Mouse (Mus musculus) MEL (cell line): Measurements from ENCODE around the gene Ube2z. TPM values are rescaled to one million over a fixed set of nuclear protein-coding genes. Genes with fewer than 3 reads are reported as not detected.

Experiments
- DNase-seq: peaks from one replicate; pipeline ENCODE4 v3.0.0; 2011; ENCODE audit warnings: low read depth, low spot score
- H3K27ac ChIP-seq: 2 replicates; pipeline ENCODE4 v1.5.1; 2012; ENCODE audit warnings: low read depth, mild to moderate bottlenecking, control low read depth, low read length, moderate library complexity; ENCODE audit not compliant: control insufficient read depth
- H3K27me3 ChIP-seq, 2 experiments: fragments of 150-350 bp in 1 of 2; sonication (generic) in 1 of 2; 2 replicates each; pipeline ENCODE4 v1.6.1; 2012; ENCODE audit warnings: low read length in 2 of 2, mild to moderate bottlenecking in 2 of 2, improper control_type of control experiment in 1 of 2, moderate library complexity in 1 of 2; ENCODE audit not compliant: insufficient read depth in 2 of 2, control insufficient read depth in 1 of 2
- H3K36me3 ChIP-seq, 2 experiments: 2 replicates each; pipeline ENCODE4 v1.6.1; 2012 to 2014; ENCODE audit warnings: low read length in 2 of 2, improper control_type of control experiment in 1 of 2, inconsistent platforms in 1 of 2, mild to moderate bottlenecking in 1 of 2; ENCODE audit not compliant: insufficient read depth in 2 of 2, control insufficient read depth in 1 of 2
- H3K4me1 ChIP-seq, 2 experiments: fragments of 150-350 bp in 1 of 2; sonication (generic) in 1 of 2; 2 replicates each; pipeline ENCODE4 v1.6.1; 2012; ENCODE audit warnings: low read length in 2 of 2, improper control_type of control experiment in 1 of 2, mild to moderate bottlenecking in 1 of 2; ENCODE audit not compliant: insufficient read depth in 2 of 2, control insufficient read depth in 1 of 2
- H3K4me3 ChIP-seq, 2 experiments: fragments of 150-350 bp in 1 of 2; sonication (generic) in 1 of 2; 2 replicates each; pipeline ENCODE4 v1.5.1; 2012; ENCODE audit warnings: low read depth in 2 of 2, low read length in 2 of 2, mild to moderate bottlenecking in 2 of 2, moderate library complexity in 2 of 2, control low read depth in 1 of 2, improper control_type of control experiment in 1 of 2; ENCODE audit not compliant: control insufficient read depth in 1 of 2, insufficient read depth in 1 of 2
- H3K79me2 ChIP-seq: 2 replicates; pipeline ENCODE4 v1.6.1; 2012; ENCODE audit warnings: mild to moderate bottlenecking, low read length, moderate library complexity; ENCODE audit not compliant: control insufficient read depth, poor library complexity, insufficient read depth
- H3K9ac ChIP-seq: 2 replicates; pipeline ENCODE4 v1.6.1; 2012; ENCODE audit warnings: low read depth, mild to moderate bottlenecking, control low read depth, low read length, moderate library complexity; ENCODE audit not compliant: control insufficient read depth, poor library complexity, severe bottlenecking
- H3K9me3 ChIP-seq: fragments of 150-350 bp; sonication (generic); replicated peaks from 2 replicates; pipeline ENCODE4 v1.6.1; 2012; ENCODE audit warnings: mild to moderate bottlenecking, low read length, improper control_type of control experiment, moderate library complexity; ENCODE audit not compliant: insufficient read depth
- BHLHE40 ChIP-seq: IDR thresholded peaks from 2 replicates; pipeline ENCODE4 v1.6.1; 2012; ENCODE audit warnings: low read depth, mild to moderate bottlenecking, inconsistent platforms, low read length, improper control_type of control experiment, borderline replicate concordance
- CHD1 ChIP-seq: IDR thresholded peaks from 2 replicates; pipeline ENCODE4 v1.6.1; 2012; ENCODE audit warnings: low read depth, mild to moderate bottlenecking, inconsistent platforms, low read length, improper control_type of control experiment
- CHD2 ChIP-seq: IDR thresholded peaks from 2 replicates; pipeline ENCODE4 v1.6.1; 2011; ENCODE audit warnings: low read length, improper control_type of control experiment
- CTCF ChIP-seq, 3 experiments: IDR thresholded peaks in 2 of 3; conservative IDR thresholded peaks in 1 of 3; 2 replicates each; pipeline ENCODE4 v1.5.1; 2011 to 2012; ENCODE audit warnings: low read length in 3 of 3, low read depth in 2 of 3, mild to moderate bottlenecking in 2 of 3, improper control_type of control experiment in 1 of 3, inconsistent platforms in 1 of 3, mixed read lengths in 1 of 3, moderate library complexity in 1 of 3; ENCODE audit not compliant: control insufficient read depth in 1 of 3, insufficient read depth in 1 of 3, poor library complexity in 1 of 3, severe bottlenecking in 1 of 3
- E2F4 ChIP-seq: IDR thresholded peaks from 2 replicates; pipeline ENCODE4 v1.6.1; 2011; ENCODE audit warnings: low read depth, low read length, improper control_type of control experiment, borderline replicate concordance
- ELF1 ChIP-seq: IDR thresholded peaks from 2 replicates; pipeline ENCODE4 v1.6.1; 2014; ENCODE audit warnings: low read depth, mild to moderate bottlenecking, inconsistent platforms, low read length, improper control_type of control experiment, moderate library complexity
- EP300 ChIP-seq, 2 experiments: IDR thresholded peaks; 2 replicates each; pipeline ENCODE4 v1.6.1; 2011; ENCODE audit warnings: improper control_type of control experiment in 2 of 2, low read length in 2 of 2, low read depth in 1 of 2, mild to moderate bottlenecking in 1 of 2
- ETS1 ChIP-seq: IDR thresholded peaks from 2 replicates; pipeline ENCODE4 v1.6.1; 2012; ENCODE audit warnings: low read depth, mild to moderate bottlenecking, inconsistent platforms, low read length, improper control_type of control experiment, moderate library complexity
- GABPA ChIP-seq: IDR thresholded peaks from 2 replicates; pipeline ENCODE4 v1.6.1; 2012; ENCODE audit warnings: low read depth, mild to moderate bottlenecking, inconsistent platforms, low read length, improper control_type of control experiment, moderate library complexity
- GATA1 ChIP-seq: IDR thresholded peaks from 2 replicates; pipeline ENCODE4 v1.6.1; 2011; ENCODE audit warnings: low read depth, low read length, improper control_type of control experiment
- HCFC1 ChIP-seq: IDR thresholded peaks from 2 replicates; pipeline ENCODE4 v1.6.1; 2012; ENCODE audit warnings: low read depth, mild to moderate bottlenecking, inconsistent platforms, low read length, improper control_type of control experiment, moderate library complexity
- JUND ChIP-seq: IDR thresholded peaks from 2 replicates; pipeline ENCODE4 v1.6.1; 2011; ENCODE audit warnings: low read depth, mild to moderate bottlenecking, improper control_type of control experiment, low read length
- KAT2A ChIP-seq: conservative IDR thresholded peaks from 2 replicates; pipeline ENCODE4 v1.6.1; 2012; ENCODE audit warnings: low read depth, low read length, improper control_type of control experiment, inconsistent platforms
- MAX ChIP-seq: IDR thresholded peaks from 2 replicates; pipeline ENCODE4 v1.6.1; 2011; ENCODE audit warnings: low read length, improper control_type of control experiment
- MAZ ChIP-seq: IDR thresholded peaks from 2 replicates; pipeline ENCODE4 v1.6.1; 2012; ENCODE audit warnings: low read depth, mild to moderate bottlenecking, inconsistent platforms, low read length, improper control_type of control experiment
- MEF2A ChIP-seq: IDR thresholded peaks from 2 replicates; pipeline ENCODE4 v1.6.1; 2014; ENCODE audit warnings: low read depth, mild to moderate bottlenecking, inconsistent platforms, low read length, improper control_type of control experiment; ENCODE audit not compliant: poor library complexity, insufficient replicate concordance, severe bottlenecking; ENCODE audit errors: extremely low read depth
- MXI1 ChIP-seq: IDR thresholded peaks from 2 replicates; pipeline ENCODE4 v1.6.1; 2011; ENCODE audit warnings: mild to moderate bottlenecking, low read depth, low read length, improper control_type of control experiment
- MYB ChIP-seq: IDR thresholded peaks from 2 replicates; pipeline ENCODE4 v1.6.1; 2011; ENCODE audit warnings: mild to moderate bottlenecking, low read depth, low read length, improper control_type of control experiment
- MYC ChIP-seq: IDR thresholded peaks from 2 replicates; pipeline ENCODE4 v1.6.1; 2011; ENCODE audit warnings: low read depth, mild to moderate bottlenecking, low read length, improper control_type of control experiment, moderate library complexity
- NELFE ChIP-seq: IDR thresholded peaks from 2 replicates; pipeline ENCODE4 v1.6.1; 2011; ENCODE audit warnings: low read depth, low read length, improper control_type of control experiment
- NRF1 ChIP-seq: IDR thresholded peaks from 2 replicates; pipeline ENCODE4 v1.6.1; 2014; ENCODE audit warnings: low read depth, mild to moderate bottlenecking, inconsistent platforms, low read length, improper control_type of control experiment, moderate library complexity; ENCODE audit not compliant: poor library complexity, insufficient read depth, severe bottlenecking
- POLR2AphosphoS5 ChIP-seq: IDR thresholded peaks from 2 replicates; pipeline ENCODE4 v1.6.1; 2012; ENCODE audit warnings: low read depth, borderline replicate concordance, mild to moderate bottlenecking, inconsistent platforms, low read length, moderate library complexity, mixed read lengths
- RAD21 ChIP-seq: IDR thresholded peaks from 2 replicates; pipeline ENCODE4 v1.6.1; 2011; ENCODE audit warnings: mild to moderate bottlenecking, low read depth, low read length, improper control_type of control experiment
- RCOR1 ChIP-seq: IDR thresholded peaks from 2 replicates; pipeline ENCODE4 v1.6.1; 2012; ENCODE audit warnings: low read depth, mild to moderate bottlenecking, inconsistent platforms, low read length, improper control_type of control experiment
- SIN3A ChIP-seq: IDR thresholded peaks from 2 replicates; pipeline ENCODE4 v1.6.1; 2012; ENCODE audit warnings: low read length, improper control_type of control experiment, inconsistent platforms
- SMC3 ChIP-seq: IDR thresholded peaks from 2 replicates; pipeline ENCODE4 v1.6.1; 2011; ENCODE audit warnings: low read depth, low read length, improper control_type of control experiment
- TBP ChIP-seq: IDR thresholded peaks from 2 replicates; pipeline ENCODE4 v1.8.0; 2011; ENCODE audit warnings: low read depth, low read length, improper control_type of control experiment
- TCF12 ChIP-seq: IDR thresholded peaks from 2 replicates; pipeline ENCODE4 v1.6.1; 2014; ENCODE audit warnings: low read depth, mild to moderate bottlenecking, inconsistent platforms, low read length, improper control_type of control experiment, moderate library complexity
- UBTF ChIP-seq: IDR thresholded peaks from 2 replicates; pipeline ENCODE4 v1.6.1; 2012; ENCODE audit warnings: low read depth, mild to moderate bottlenecking, inconsistent platforms, low read length, improper control_type of control experiment, moderate library complexity, borderline replicate concordance; ENCODE audit not compliant: insufficient read depth
- USF1 ChIP-seq: IDR thresholded peaks from 2 replicates; pipeline ENCODE4 v1.6.1; 2014; ENCODE audit warnings: low read depth, mild to moderate bottlenecking, inconsistent platforms, low read length, improper control_type of control experiment, moderate library complexity
- USF2 ChIP-seq, 2 experiments: IDR thresholded peaks; 2 replicates each; pipeline ENCODE4 v1.6.1; 2011 to 2012; ENCODE audit warnings: improper control_type of control experiment in 2 of 2, low read length in 2 of 2, borderline replicate concordance in 1 of 2, inconsistent platforms in 1 of 2, low read depth in 1 of 2, mild to moderate bottlenecking in 1 of 2; ENCODE audit not compliant: insufficient read depth in 1 of 2
- ZC3H11A ChIP-seq: IDR thresholded peaks from 2 replicates; pipeline ENCODE4 v1.6.1; 2012; ENCODE audit warnings: low read depth, mild to moderate bottlenecking, inconsistent platforms, low read length, improper control_type of control experiment
- ZKSCAN1 ChIP-seq: IDR thresholded peaks from 2 replicates; pipeline ENCODE4 v1.6.1; 2012; ENCODE audit warnings: low read depth, mild to moderate bottlenecking, inconsistent platforms, low read length, improper control_type of control experiment, moderate library complexity
- ZMIZ1 ChIP-seq: IDR thresholded peaks from 2 replicates; pipeline ENCODE4 v1.6.1; 2012; ENCODE audit warnings: low read depth, mild to moderate bottlenecking, inconsistent platforms, low read length, improper control_type of control experiment, moderate library complexity
- ZNF384 ChIP-seq: IDR thresholded peaks from 2 replicates; pipeline ENCODE4 v1.6.1; 2012; ENCODE audit warnings: low read depth, mild to moderate bottlenecking, inconsistent platforms, low read length, improper control_type of control experiment
- polyA plus RNA-seq, 2 experiments: library from polyadenylated mRNA; stranded (reverse) in 1 of 2; unstranded in 1 of 2; fragments of >175 nt in 1 of 2; fragments of >200 nt in 1 of 2; gene quantifications; 2 replicates each; pipeline versions ENCODE4 v1.2.1 to v1.2.4; 2012; ENCODE audit warnings: low replicate concordance in 2 of 2, low read depth in 1 of 2; ENCODE audit not compliant: insufficient read length in 2 of 2, insufficient read depth in 1 of 2, missing spikeins in 1 of 2
- total RNA-seq: library from RNA; depleted of rRNA; stranded (reverse); fragments of 300-350 nt; gene quantifications from 2 replicates; pipeline ENCODE4 v1.2.3, GENCODE M21; 2012

Gene Ube2z
- total and polyA plus RNA-seq, 3 experiments, result 56.8 to 58.5 TPM; not detected in 1

DNA sequence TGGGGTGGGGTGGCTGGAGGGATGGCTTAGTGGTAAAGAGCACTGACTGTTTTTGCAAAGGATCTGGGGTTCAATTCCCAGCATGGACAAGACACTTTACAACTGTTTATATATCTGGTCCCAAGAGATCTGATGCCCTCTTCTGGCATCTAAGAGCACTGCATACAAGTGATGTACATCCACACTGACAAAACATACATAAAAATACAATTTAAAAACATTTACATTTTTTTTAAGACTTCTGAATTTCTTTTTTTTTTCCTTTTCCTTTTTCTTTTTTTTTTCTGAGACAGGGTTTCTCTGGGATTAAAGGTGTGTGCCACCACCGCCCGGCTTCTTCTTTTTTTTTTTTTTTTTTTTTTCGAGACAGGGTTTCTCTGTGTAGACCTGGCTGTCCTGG lies 31.9 kb downstream of the Ube2z start:
- Histone ChIP-seq H3K79me2 (peaks cover 16% of the 10 kb centered on the region), H3K36me3 (peaks cover 2 to 37% of the 10 kb centered on the region in 2 experiments; a peak in 3 of 4 replicates), H3K9ac (no peak overlapping the region), H3K4me3 (no peak overlapping the region), H3K27me3 (no peaks in the 10 kb centered on the region), H3K9me3 (no peaks in the 10 kb centered on the region), H3K27ac (no peak overlapping the region), H3K4me1 (peaks cover 17 to 39% of the 10 kb centered on the region in 2 experiments)
- TF ChIP-seq HCFC1, result 0 out of 2 replicates have a peak, but pooled peaks have one; percentile 37
- peak; percentile 52 for TF ChIP-seq ZC3H11A
- no peak for TF ChIP-seq MXI1
- TF ChIP-seq ZNF384, result peak; percentile 79
- TF ChIP-seq GATA1, result no peak
- no peak for TF ChIP-seq BHLHE40
- no peak for TF ChIP-seq NRF1
- TF ChIP-seq ELF1, result no peak
- no peak for TF ChIP-seq ZKSCAN1
- peak; percentile 1 to 74 (median 52); a peak in 4 of 6 replicates for TF ChIP-seq CTCF (IDR thresholded peaks at IDR 0.05 in 2 of 3, conservative IDR thresholded peaks at IDR 0.05 in 1 of 3; ENCODE audit: control insufficient read depth in 1 of 3, insufficient read depth in 1 of 3, low read depth in 2 of 3, low read length in 3 of 3, poor library complexity in 1 of 3, severe bottlenecking in 1 of 3)
- no peak for TF ChIP-seq NELFE
- no peak for TF ChIP-seq USF2 (IDR thresholded peaks at IDR 0.05; ENCODE audit: borderline replicate concordance in 1 of 2, insufficient read depth in 1 of 2, low read depth in 1 of 2, low read length in 2 of 2)
- peak; percentile 67 for TF ChIP-seq RAD21
- TF ChIP-seq TBP, result 0 out of 2 replicates have a peak, but pooled peaks have one; percentile 21
- TF ChIP-seq MYC, result peak; percentile 36; the same call in 1 of the 2 replicates
- TF ChIP-seq GABPA, result no peak
- TF ChIP-seq RCOR1, result no peak
- TF ChIP-seq SIN3A, result peak; percentile 33; the same call in 1 of the 2 replicates
- no peak for TF ChIP-seq CHD2
- no peak for TF ChIP-seq MAZ
- TF ChIP-seq POLR2AphosphoS5, result no peak
- TF ChIP-seq ZMIZ1, result no peak
- TF ChIP-seq MYB, result no peak
- TF ChIP-seq UBTF, result no peak
- TF ChIP-seq ETS1, result no peak
- TF ChIP-seq TCF12, result no peak
- TF ChIP-seq EP300 (IDR thresholded peaks at IDR 0.05; ENCODE audit: low read depth in 1 of 2, low read length in 2 of 2), result no peak
- TF ChIP-seq JUND, result 0 out of 2 replicates have a peak, but pooled peaks have one; percentile 20
- TF ChIP-seq CHD1, result no peak
- no peak for TF ChIP-seq USF1
- TF ChIP-seq E2F4, result no peak
- peak; percentile 67 for TF ChIP-seq SMC3
- TF ChIP-seq MAX, result no peak
- no peak for TF ChIP-seq KAT2A
- TF ChIP-seq MEF2A, result no peak
- DNase-seq, result peak; percentile 77
